Mouse (Mus musculus): ENCODE results near the gene Hypk. TPM values are rescaled to one million over a fixed set of nuclear protein-coding genes. Genes with fewer than 3 reads are reported as not detected.
A peak's percentile ranks its signal among the peaks of the same experiment; 100 is the strongest.
"Not testable (repeated sequence)": the region's sequence is repeated elsewhere in the genome, so short reads cannot be mapped to it uniquely, and the experiment has no call there.

The Hypk gene
- total RNA-seq, 2 experiments from 2014 or later = 28.1 to 28.9 TPM

DNA sequence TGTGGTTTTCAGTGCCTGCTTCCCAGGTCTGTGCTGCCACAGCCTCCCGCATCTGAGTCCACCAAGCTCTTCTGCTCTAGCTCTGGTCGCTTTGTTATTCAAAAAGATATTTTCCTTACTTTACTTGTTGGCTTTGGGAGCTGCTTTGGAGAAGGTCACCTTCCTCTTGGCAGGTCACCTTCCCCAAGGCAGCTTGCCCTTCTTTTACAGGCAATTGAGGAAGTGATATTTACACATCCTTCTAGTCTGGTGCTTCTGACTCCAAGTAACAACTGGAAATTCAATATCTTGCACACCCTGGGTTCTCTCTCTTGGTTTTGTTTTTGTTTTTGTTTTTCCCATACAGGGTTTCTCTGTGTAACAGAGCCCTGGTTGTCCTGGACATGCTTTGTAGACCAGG is 31.3 kb downstream of the Hypk start:
- intact Hi-C loops (cut with DNase I) = not testable (repeated sequence)

DNA sequence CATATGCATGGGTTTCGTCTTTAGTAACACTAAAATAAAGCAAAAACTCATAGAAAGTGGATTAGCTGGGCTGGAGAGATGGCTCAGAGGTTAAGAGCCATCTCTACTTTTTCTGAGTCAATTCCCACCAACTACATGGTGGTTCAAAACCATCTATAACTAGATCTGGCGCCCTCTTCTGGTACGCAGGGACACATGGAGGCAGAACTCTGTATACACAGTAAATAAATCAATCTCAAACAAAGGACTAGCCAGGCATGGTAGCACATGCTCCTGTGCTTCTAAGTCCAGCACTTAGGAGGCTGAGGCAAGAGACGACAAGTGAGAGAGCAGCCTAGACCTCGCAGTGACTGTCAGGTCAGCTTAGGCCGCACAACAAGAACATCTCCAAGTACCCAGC is 48.5 kb downstream of the Hypk start:
- intact Hi-C loops (cut with DNase I); DNase-seq: not testable (repeated sequence)

More for the DNA sequence above, 31.3 kb downstream of the Hypk start:
- DNase-seq = not testable (repeated sequence)

DNA sequence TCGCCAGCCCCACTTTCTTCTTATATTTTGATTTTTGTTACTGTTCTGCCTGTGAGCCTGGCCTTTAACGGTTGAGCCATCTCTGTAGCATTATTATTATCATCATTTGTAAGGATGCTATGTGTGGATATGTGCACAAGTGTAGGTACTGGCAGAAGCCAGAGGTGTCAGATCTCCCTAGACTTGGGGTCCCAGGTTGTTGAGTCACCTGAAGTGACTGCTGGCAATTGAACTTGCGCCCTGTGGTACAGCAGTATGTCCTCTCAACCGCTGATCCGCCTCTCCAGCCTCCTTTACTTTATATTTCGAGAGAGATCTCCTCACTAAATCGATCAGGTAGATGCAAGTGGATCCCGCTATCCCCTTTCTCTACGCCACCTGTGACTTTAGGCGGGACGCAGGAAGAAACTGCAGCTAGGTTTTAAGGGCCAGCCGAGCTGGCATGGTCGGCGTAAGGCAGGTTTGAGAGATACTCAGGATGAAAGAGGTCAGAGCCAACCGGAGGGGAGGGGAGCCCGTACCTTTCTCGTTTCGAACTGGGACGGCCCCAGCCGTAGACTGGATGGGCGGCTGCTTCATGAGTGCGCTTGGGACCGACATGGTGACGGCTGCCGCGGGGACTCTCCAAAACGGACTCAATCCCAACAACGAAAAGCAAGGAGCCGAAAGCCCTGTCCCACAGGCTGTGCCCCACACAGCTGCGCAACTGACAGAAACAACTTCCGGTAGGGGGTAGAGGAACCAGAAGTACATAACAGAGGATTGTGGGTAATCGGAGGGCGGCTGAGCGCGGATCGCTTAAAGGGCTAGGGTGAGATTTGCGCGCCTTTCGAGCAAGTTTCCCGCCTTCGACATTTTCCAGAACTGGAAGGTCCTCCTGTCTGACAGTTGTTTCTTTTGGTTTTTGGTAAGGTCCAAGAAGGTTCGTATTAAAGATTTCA is 53.1 kb downstream of the Hypk start, which contains the start of the genes Mfap1a and Wdr76:
Mfap1a (minus strand) TSS at position 724 of the 941 bp plus-strand sequence.
Wdr76 (plus strand) TSS at position 782 of the 941 bp plus-strand sequence.
- peak; percentile 84 for DNase-seq
- intact Hi-C loops (cut with DNase I) = not testable (repeated sequence)

DNA sequence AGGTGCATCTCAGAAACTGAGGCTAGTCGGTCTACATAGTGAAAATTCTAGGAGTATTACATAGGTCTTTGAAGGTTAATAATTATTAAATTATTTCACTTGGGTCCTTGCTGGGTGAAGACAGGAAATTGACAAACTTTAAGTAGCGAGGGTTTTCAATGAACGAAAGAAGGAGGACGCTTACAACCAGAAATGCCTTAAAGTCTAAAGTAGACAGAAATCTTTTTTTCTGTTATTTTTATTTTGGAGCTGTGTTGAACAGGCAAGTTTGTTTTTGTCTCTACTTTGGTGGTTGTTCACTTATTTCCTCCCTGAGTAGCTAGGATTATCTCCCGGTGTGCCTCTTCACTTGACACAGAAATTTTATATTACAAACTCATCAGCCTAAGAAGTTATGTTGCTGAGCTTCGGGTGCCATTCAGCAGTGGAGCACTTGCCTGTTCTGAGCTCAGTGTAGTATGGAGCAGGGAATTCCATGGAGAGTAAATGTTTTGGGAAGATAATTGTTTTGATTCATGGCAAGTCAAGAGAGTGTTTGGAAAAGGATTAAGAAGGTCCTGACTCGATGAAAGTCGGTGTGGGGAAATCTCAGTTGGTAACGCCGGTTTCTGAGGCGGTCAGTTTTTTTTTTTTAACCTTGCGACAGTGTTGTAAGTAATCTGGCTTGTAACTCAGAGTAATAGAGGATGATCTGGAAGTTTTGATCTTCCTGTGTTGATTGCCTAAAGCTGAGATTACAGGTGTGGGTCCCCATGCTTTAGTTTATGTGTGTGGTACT is 54.3 kb downstream of the Hypk start:
- intact Hi-C loops (cut with DNase I) = no loop called here
- DNase-seq = no peak

DNA sequence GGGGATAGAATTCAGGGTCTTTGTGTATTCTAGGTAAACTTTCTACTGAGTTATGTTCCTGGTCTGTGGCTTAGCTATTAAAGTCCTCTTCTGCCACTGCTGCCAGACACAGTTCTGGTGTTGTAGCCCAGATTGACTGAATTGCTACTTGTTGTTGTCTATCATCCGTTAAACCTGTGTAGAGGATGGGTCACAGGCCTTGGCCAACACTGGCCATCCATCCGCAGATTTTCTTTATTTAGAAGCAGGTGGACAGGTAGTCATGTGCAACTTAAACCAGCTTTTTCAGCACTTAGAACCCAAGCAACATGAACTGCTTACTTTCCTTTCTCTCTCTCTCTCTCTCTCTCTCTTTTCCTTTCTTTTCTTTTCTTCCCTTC is 54.9 kb downstream of the Hypk start:
- DNase-seq = no peak
- intact Hi-C loops (cut with DNase I) = no loop called here

Small RNAs within 50 kb of the gene (microRNA-seq; reads per million reads assigned to microRNA genes)
- not detected for gene Gm22953

Other genes starting within 250 kb of the Hypk start
- gene Trp53bp1, start 181.9 kb upstream of the Hypk start, total RNA-seq (2021) = 100 to 1,000 TPM; 238 to 265 TPM
- 100 to 1,000 TPM; 161 to 189 TPM for gene Map1a, start 163.7 kb upstream of the Hypk start, total RNA-seq (2021)
- 10 to 100 TPM; 24.7 to 30.8 TPM for gene Ppip5k1, start 97.9 kb upstream of the Hypk start, total RNA-seq (2021)
- gene Ckmt1, start 95.6 kb upstream of the Hypk start, total RNA-seq (2021) = 100 to 1,000 TPM; 119 to 134 TPM
- gene Strc, start 66.1 kb upstream of the Hypk start, total RNA-seq (2021) = not detected
- 100 to 1,000 TPM; 214 to 225 TPM for gene Pdia3, start 39.5 kb upstream of the Hypk start, total RNA-seq (2021)
- gene Catsper2, start 39.5 kb upstream of the Hypk start, total RNA-seq (2021) = 1 to 10 TPM; 6.1 to 8.3 TPM
- gene Ell3, start 9.0 kb upstream of the Hypk start, total RNA-seq (2021) = not detected
- 100 to 1,000 TPM; 133 to 149 TPM for gene Serf2, start 4.1 kb upstream of the Hypk start, total RNA-seq (2021)
- 1 to 10 TPM; 2.7 to 3.0 TPM for gene Serinc4, start 3.5 kb downstream of the Hypk start, total RNA-seq (2021)
- gene Mfap1b, start 20.8 kb downstream of the Hypk start, total RNA-seq (2021) = 10 to 100 TPM; 33.9 to 37.8 TPM
- 10 to 100 TPM; 30.5 to 32.4 TPM for gene Mfap1a, start 53.4 kb downstream of the Hypk start, total RNA-seq (2021)
- 1 to 10 TPM; 4.5 to 5.8 TPM for gene Wdr76, start 53.4 kb downstream of the Hypk start, total RNA-seq (2021)

Measured in left cerebral cortex, postnatal 4 days (tissue).